Mouse (Mus musculus) Patski (cell line): Measurements from ENCODE around the gene Polr2l. TPM values are rescaled to one million over a fixed set of nuclear protein-coding genes. Genes with fewer than 3 reads are reported as not detected.

Experiments
- ATAC-seq: fragments of 100-300 bp; one replicate; pipeline ENCODE4 v1.8.0; 2021
- CTCF ChIA-PET: fragments of 350-600 bp; sonication (Branson Sonifier 250); formaldehyde crosslinking; loops from one replicate; lab custom pipeline; 2022; ENCODE audit warnings: inconsistent platforms; lab: Charles Lee
- POLR2A ChIA-PET: fragments of 350-600 bp; sonication (Branson Sonifier 250); formaldehyde crosslinking; loops from one replicate; lab custom pipeline; 2022; ENCODE audit warnings: antibody characterized with exemption, inconsistent platforms; lab: Charles Lee
- DNase-seq: peaks from one replicate; pipeline ENCODE4 v3.0.0-alpha.2; 2011; ENCODE audit warnings: low read depth, low spot score
- H3K27me3 ChIP-seq: fragments of 371-371 bp; one replicate; pipeline ENCODE4 v1.5.1; 2021
- CTCF ChIP-seq: fragments of 100-300 bp; IDR thresholded peaks from one replicate; pipeline ENCODE4 v1.5.1; 2021
- in situ Hi-C: fragments of 300-500 bp; cut with MboI; formaldehyde crosslinking; loops from 3 replicates; pipeline ENCODE4 v1.11.1; 2018; ENCODE audit warnings: low pct_unique_long_range_greater_than_20kb, mixed read lengths
- polyA plus RNA-seq: library from polyadenylated mRNA; unstranded; gene quantifications from one replicate; pipeline ENCODE4 v1.2.3, GENCODE M21; 2021

The Polr2l gene
- polyA plus RNA-seq, 1 experiment from 2014 or later, result 55.2 TPM

DNA sequence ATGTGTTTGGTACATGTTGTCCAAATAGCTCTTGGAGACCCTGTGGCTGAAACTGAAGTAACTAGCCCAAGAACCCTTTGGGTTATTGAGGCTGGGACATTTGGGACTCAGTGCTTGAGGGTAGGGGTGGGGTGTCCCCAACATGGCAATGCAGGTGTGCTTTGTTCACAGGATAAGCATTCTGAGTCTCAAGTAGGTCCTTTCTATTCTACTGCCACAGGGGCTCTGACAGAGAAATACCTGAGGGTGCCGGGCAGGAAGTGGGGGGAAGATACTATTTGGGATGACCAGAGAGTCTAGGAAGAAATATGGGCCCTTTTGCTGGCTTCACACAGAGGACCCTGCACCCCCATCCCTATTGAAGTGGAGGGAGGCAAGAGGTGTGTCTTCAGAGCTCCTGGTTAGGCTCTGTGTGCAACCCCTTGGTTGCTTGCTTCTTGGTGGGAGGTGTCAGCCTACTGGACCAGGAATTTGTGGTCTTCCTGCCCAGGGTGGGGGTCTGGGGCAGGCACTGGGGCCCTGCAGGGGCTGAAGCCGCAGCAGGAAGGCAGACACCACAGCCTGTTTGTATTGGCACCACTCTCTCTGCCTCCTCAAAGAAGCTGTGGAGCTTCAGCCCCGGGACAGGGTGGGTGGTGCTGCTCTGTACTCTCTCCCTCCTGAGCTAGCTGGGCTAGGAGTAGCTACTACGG, 2.8 kb upstream of the Polr2l start:
- POLR2A ChIA-PET, result interaction anchor here (0.9 to 7.0 kb wide), 3 partner anchors 9 to 35 kb away, joined by 3 to 64 read pairs (median 4); partner anchors contain the start of gene Cd151
- in situ Hi-C loops, result loop anchor here (5.0 kb wide), 1 partner anchor 100 kb away; no protein-coding TSS in a partner anchor
- no peak for TF ChIP-seq CTCF
- ATAC-seq (peak; percentile 21), DNase-seq (no peak)
- H3K27me3 ChIP-seq, result no peaks in the 10 kb centered on the region
- CTCF ChIA-PET, result interaction anchor here (0.6 to 3.1 kb wide), 8 partner anchors 10 to 193 kb away, joined by 3 to 16 read pairs (median 3); partner anchors contain the start of gene Cd151

DNA sequence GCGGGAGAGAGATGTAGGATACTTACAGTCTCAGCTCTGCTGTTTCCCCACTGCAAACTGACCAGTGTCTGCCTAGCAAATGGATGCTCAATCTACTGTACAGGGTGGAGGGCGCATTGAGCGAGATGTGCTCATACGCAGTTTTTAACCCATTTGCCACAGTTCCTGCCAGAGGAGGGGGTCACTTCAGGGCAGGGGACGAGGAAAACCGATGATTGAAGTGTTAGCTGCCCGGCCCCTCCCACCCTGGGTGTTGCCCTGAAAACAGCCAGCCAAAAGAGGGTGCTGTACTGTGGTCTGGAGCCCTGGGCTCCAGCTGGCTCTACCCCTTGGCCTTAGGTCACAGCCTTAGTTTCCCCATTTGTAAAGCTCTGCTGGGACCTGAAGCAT, 2.0 kb upstream of the Polr2l start:
- H3K27me3 ChIP-seq, result no peaks in the 10 kb centered on the region
- ChIA-PET CTCF (interaction anchor here (0.6 to 3.1 kb wide), 8 partner anchors 9 to 194 kb away, joined by 3 to 16 read pairs (median 3); partner anchors contain the start of gene Cd151), POLR2A (interaction anchor here (0.8 to 7.0 kb wide), 6 partner anchors 8 to 48 kb away, joined by 3 to 64 read pairs (median 3); partner anchors contain the start of gene Cd151)
- in situ Hi-C loops, result loop anchor here (5.0 kb wide), 1 partner anchor 100 kb away; no protein-coding TSS in a partner anchor
- DNase-seq (no peak), ATAC-seq (peak; percentile 1)
- no peak for TF ChIP-seq CTCF

DNA sequence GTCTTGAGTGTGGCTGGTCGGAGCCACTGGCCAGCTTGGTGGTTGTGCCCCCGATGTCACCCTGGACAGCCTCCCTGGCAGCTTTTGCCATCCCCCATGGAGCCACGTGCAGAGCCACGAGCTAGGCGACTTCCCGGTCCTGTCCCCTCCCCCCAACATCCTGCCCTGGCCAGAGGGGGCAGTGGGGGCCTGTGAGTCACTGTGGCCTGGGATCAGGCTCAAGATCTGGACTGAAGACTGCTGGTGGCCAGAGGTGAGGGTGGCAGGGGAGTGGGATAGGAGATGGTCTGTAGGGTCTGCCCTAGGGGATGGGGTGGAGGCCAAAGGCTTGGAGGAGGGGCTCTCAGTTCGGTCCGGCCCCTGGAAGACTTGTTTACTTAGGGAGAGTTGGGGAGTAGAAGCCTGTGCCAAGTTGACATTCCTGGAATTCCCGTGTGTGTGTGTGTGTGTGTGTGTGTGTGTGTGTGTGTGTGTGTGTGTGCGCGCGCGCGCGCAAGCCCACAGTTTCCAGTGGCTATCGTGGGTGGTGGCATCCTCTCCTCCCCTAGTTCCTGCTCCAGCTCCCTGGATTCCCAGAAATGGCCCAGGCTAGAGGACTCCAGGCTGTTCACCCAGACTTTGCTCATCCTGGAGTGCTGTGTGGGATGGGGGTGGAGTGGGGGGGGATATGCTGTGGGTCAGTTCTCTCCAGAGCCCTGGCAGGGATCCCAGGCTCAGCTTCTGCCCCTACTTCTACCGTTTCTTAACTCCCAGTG, 1.5 kb upstream of the Polr2l start:
- CTCF ChIA-PET, result interaction anchor here (0.9 to 3.1 kb wide), 6 partner anchors 9 to 65 kb away, joined by 3 to 16 read pairs (median 4); partner anchors contain the start of genes Cd151 and Cracr2b
- ATAC-seq, result peak; percentile 25
- no peaks in the 10 kb centered on the region for H3K27me3 ChIP-seq
- DNase-seq, result no peak
- in situ Hi-C loops, result loop anchor here (5.0 kb wide), 1 partner anchor 101 kb away; no protein-coding TSS in a partner anchor
- POLR2A ChIA-PET, result interaction anchor here (0.7 to 7.0 kb wide), 9 partner anchors 8 to 62 kb away, joined by 3 to 64 read pairs (median 3); partner anchors contain the start of gene Cd151
- no peak for TF ChIP-seq CTCF

DNA sequence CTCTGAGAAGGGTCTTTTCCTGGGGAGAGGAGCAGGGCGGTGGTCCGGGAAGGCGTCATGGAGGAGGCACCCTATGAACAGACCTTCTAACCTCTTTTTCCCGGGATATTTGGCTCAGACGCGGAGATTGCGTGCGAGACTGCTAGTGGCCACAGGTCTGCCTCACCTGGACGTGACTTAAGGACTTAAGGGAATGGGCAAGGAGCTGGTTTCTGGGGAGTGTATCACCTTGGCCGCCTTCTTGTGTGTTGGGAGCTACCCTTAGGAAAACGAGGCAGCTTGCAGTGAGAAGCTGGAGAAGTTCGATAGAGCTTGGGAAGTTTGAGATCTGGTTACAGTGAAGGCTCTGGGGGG, 850 bp upstream of the Polr2l start:
- POLR2A ChIA-PET, result interaction anchor here (0.7 to 7.0 kb wide), 6 partner anchors 7 to 61 kb away, joined by 3 to 64 read pairs (median 4); partner anchors contain the start of gene Cd151
- in situ Hi-C loops, result loop anchor here (5.0 kb wide), 1 partner anchor 102 kb away; no protein-coding TSS in a partner anchor
- DNase-seq (no peak), ATAC-seq (no peak)
- no peaks in the 10 kb centered on the region for H3K27me3 ChIP-seq
- TF ChIP-seq CTCF, result no peak
- CTCF ChIA-PET, result interaction anchor here (0.9 to 3.1 kb wide), 3 partner anchors 15 to 64 kb away, joined by 3 to 16 read pairs (median 3); partner anchors contain the start of gene Cracr2b

DNA sequence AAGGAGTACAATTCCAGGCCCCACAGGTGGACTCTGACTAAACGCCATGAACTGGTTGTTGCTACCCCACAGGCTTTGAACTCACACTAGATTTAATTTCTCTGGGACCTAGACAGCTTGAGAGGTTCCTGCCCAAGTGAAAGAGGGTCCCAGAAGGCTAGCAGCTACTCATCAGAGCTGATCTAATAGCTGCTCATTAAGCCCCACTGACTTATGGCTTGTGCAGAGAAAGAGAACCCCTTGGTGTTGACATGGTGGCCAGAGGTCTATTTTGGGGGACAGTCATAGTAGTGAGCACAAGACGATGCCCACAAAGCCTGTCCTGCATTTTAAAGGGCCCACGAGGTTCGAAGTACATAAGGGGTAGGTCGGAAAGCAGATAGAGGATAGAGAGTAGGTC, 772 bp downstream of the Polr2l start:
- POLR2A ChIA-PET, result interaction anchor here (0.8 to 1.0 kb wide), 2 partner anchors 20 to 44 kb away, joined by 3 read pairs; no protein-coding TSS in a partner anchor
- TF ChIP-seq CTCF, result no peak
- ATAC-seq, result no peak

DNA sequence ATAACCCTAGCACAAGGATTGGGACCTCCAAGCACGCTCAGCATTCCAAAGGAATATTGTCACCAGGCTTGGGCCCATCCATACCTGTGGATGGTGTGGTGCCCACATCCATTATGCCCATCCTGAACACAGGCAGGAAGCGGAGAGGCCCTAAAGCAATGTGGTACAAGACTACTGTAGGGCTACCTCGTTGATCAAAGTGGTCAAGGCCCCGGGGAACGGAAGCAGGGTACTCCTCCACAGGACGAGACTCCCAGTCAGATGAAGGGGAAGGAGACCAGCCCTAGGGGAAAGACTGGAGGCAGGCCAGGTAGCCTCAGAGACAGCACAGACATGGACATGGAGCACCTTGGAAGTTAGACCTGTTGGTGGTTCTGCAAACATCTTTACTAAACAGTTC, 2.2 kb downstream of the Polr2l start:
- ChIA-PET CTCF (no interaction called here), POLR2A (interaction anchor here (1.4 kb wide), 1 partner anchor 21 kb away, joined by 3 read pairs; no protein-coding TSS in a partner anchor)
- ATAC-seq, result no peak
- no peak for TF ChIP-seq CTCF
- no peak for DNase-seq
- in situ Hi-C loops, result loop anchor here (25.0 kb wide), 1 partner anchor 915 kb away; the partner anchor contains the start of genes Ctsd and Gm49369
- H3K27me3 ChIP-seq, result no peaks in the 10 kb centered on the region

More for the DNA sequence above, 772 bp downstream of the Polr2l start:
- CTCF ChIA-PET, result no interaction called here
- DNase-seq, result no peak
- in situ Hi-C loops, result loop anchor here (25.0 kb wide), 1 partner anchor 913 kb away; the partner anchor contains the start of genes Ctsd and Gm49369
- H3K27me3 ChIP-seq, result no peaks in the 10 kb centered on the region

DNA sequence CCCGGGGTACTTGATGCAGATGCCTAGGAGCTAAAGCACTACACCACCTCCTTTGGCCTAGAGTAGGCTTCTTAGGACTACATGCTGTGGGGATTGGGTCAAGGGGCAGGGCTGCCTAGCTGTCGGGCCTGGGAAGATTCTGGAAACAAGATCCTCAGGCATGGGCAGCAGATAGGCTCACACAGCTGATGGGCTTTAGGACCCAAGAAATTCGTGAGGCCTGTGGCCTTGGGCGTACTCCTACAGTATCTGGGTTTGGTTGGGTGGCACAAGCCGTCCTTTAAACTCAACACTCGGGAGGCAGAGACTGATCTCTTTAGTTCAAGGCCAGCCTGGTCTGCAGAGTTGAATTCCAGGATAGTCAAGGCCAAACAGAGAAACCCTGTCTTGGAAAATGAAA, 2.7 kb downstream of the Polr2l start:
- POLR2A ChIA-PET, result interaction anchor here (1.0 to 1.4 kb wide), 2 partner anchors 22 kb away, joined by 3 read pairs; no protein-coding TSS in a partner anchor
- CTCF ChIA-PET, result no interaction called here
- TF ChIP-seq CTCF, result no peak
- ATAC-seq (no peak), DNase-seq (no peak)
- in situ Hi-C loops, result loop anchor here (25.0 kb wide), 1 partner anchor 915 kb away; the partner anchor contains the start of genes Ctsd and Gm49369
- H3K27me3 ChIP-seq, result no peaks in the 10 kb centered on the region

DNA sequence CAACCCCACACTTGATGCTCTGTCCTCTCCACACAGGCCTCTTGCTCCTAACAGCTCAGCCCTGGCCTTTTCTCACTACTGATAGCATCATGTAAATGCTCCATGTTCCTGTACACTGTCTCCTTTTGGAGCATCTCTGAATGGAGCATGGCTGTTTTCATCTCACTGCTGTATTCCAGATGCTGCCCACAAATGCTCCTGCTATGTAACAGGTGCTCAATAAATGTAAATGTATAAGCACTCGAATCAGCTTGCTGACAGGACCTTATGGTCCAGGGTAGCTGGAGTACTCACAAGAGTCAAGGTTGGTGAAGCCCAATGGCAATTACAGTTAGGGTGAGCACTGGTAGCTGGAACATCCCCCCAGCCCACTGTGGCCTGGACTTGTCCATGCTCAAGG, 3.7 kb downstream of the Polr2l start:
- in situ Hi-C loops, result loop anchor here (25.0 kb wide), 1 partner anchor 916 kb away; the partner anchor contains the start of genes Ctsd and Gm49369
- ATAC-seq (no peak), DNase-seq (no peak)
- POLR2A ChIA-PET, result interaction anchor here (1.3 to 5.2 kb wide), 2 partner anchors 8 to 12 kb away, joined by 5 to 64 read pairs; no protein-coding TSS in a partner anchor
- no peak for TF ChIP-seq CTCF
- CTCF ChIA-PET, result interaction anchor here (2.6 to 3.6 kb wide), 2 partner anchors 9 to 13 kb away, joined by 7 to 15 read pairs; no protein-coding TSS in a partner anchor
- H3K27me3 ChIP-seq, result no peaks in the 10 kb centered on the region

DNA sequence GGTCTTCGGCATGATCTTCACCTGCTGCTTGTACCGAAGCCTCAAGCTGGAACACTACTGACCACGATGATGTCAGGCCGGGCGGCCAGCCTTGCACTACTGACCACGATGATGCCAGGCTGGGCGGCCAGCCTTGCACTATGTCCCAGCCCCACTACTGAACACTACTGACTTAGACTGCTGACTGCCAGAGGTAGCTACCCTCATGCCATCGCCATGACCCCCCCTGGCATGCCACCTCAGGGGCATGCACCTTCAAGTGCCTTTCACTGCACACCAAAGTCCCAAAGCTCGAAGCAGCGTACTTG, 4.3 kb downstream of the Polr2l start:
- no peaks in the 10 kb centered on the region for H3K27me3 ChIP-seq
- in situ Hi-C loops, result loop anchor here (25.0 kb wide), 1 partner anchor 917 kb away; the partner anchor contains the start of genes Ctsd and Gm49369
- ChIA-PET POLR2A (interaction anchor here (0.9 to 5.2 kb wide), 3 partner anchors 8 to 12 kb away, joined by 3 to 64 read pairs (median 5); no protein-coding TSS in a partner anchor), CTCF (interaction anchor here (2.6 to 3.6 kb wide), 2 partner anchors 10 to 12 kb away, joined by 7 to 15 read pairs; no protein-coding TSS in a partner anchor)
- ATAC-seq (no peak), DNase-seq (no peak)
- no peak for TF ChIP-seq CTCF
